Mouse (Mus musculus) E14TG2a.4 (cell line): ENCODE measurements at regions not wholly inside any gene's neighbourhood (a gene's known extent, or its start where the extent isn't known, plus 50 kb on each side); places are given as distances from the start of the nearest gene placed in this dataset.

ENCODE experiments used
- H3K27me3 ChIP-seq: 2 replicates; pipeline ENCODE4 v1.6.1; 2014; ENCODE audit warnings: low read length, control low read depth; ENCODE audit not compliant: insufficient read depth
- H3K36me3 ChIP-seq: 2 replicates; pipeline ENCODE4 v1.6.1; 2014; ENCODE audit warnings: low read length, control low read depth; ENCODE audit not compliant: insufficient read depth
- H3K4me1 ChIP-seq: replicated peaks from 2 replicates; pipeline ENCODE4 v1.6.1; 2014; ENCODE audit warnings: low read depth, low read length, control low read depth
- H3K4me3 ChIP-seq: replicated peaks from 2 replicates; pipeline ENCODE4 v1.5.1; 2014; ENCODE audit warnings: mild to moderate bottlenecking, low read length
- H3K9me3 ChIP-seq: 2 replicates; pipeline ENCODE4 v1.6.1; 2014; ENCODE audit warnings: low read length, control low read depth
- CTCF ChIP-seq: conservative IDR thresholded peaks from 2 replicates; pipeline ENCODE4 v1.5.1; 2014; ENCODE audit warnings: low read length
- NANOG ChIP-seq: IDR thresholded peaks from 2 replicates; pipeline ENCODE4 v1.6.1; 2014; ENCODE audit warnings: borderline replicate concordance, low read length, mixed read lengths
- POU5F1 ChIP-seq: IDR thresholded peaks from 2 replicates; pipeline ENCODE4 v1.6.1; 2014; ENCODE audit warnings: low read length, borderline replicate concordance

- no peak for TF ChIP-seq CTCF
- Histone ChIP-seq H3K36me3 (no peaks in the 10 kb centered on the region), H3K4me1 (no peaks in the 10 kb centered on the region), H3K4me3 (no peak overlapping the region), H3K9me3 (peaks cover 18% of the 10 kb centered on the region), H3K27me3 (0 out of 2 replicates have a peak, but pooled peaks cover 4% of the 10 kb centered on the region)
These were observed 91.3 kb upstream of the Cnr1 start for GRCm38 (mm10) chr4:33833134-33833533.

- H3K27me3 ChIP-seq: no peaks in the 10 kb centered on the region
- peaks cover 26% of the 10 kb centered on the region for H3K9me3 ChIP-seq
- TF ChIP-seq CTCF (no peak), NANOG (no peak)
These were observed 86.0 kb upstream of the Cnr1 start for GRCm38 (mm10) chr4:33838436-33838835.

GRCm38 (mm10) chr4:33840119-33840518 is 84.3 kb upstream of the Cnr1 start:
- no peaks in the 10 kb centered on the region for H3K27me3 ChIP-seq
- peaks cover 26% of the 10 kb centered on the region for H3K9me3 ChIP-seq
- TF ChIP-seq POU5F1: no peak
- TF ChIP-seq NANOG: no peak
- no peak for TF ChIP-seq CTCF
- no peak overlapping the region for H3K4me3 ChIP-seq
- H3K36me3 ChIP-seq: no peaks in the 10 kb centered on the region
- H3K4me1 ChIP-seq: no peaks in the 10 kb centered on the region

More at GRCm38 (mm10) chr4:33838436-33838835, 86.0 kb upstream of the Cnr1 start:
- Histone ChIP-seq H3K36me3 (no peaks in the 10 kb centered on the region), H3K4me3 (no peak overlapping the region), H3K4me1 (no peaks in the 10 kb centered on the region)

- no peak for TF ChIP-seq POU5F1
- TF ChIP-seq NANOG: no peak
- no peak for TF ChIP-seq CTCF
These were observed 78.6 kb upstream of the Cnr1 start for GRCm38 (mm10) chr4:33845611-33846395.

GRCm38 (mm10) chr4:33850249-33850648 is 74.1 kb upstream of the Cnr1 start:
- no peaks in the 10 kb centered on the region for H3K9me3 ChIP-seq
- H3K27me3 ChIP-seq: no peaks in the 10 kb centered on the region
- H3K36me3 ChIP-seq: no peaks in the 10 kb centered on the region
- TF ChIP-seq CTCF: no peak
- TF ChIP-seq NANOG: no peak
- TF ChIP-seq POU5F1: no peak
- H3K4me1 ChIP-seq: peaks cover 6% of the 10 kb centered on the region
- no peak overlapping the region for H3K4me3 ChIP-seq

More at GRCm38 (mm10) chr4:33845611-33846395, 78.6 kb upstream of the Cnr1 start:
- Histone ChIP-seq H3K9me3 (no peaks in the 10 kb centered on the region), H3K36me3 (no peaks in the 10 kb centered on the region), H3K27me3 (no peaks in the 10 kb centered on the region), H3K4me1 (peaks cover 6% of the 10 kb centered on the region), H3K4me3 (no peak overlapping the region)

- no peak overlapping the region for H3K4me3 ChIP-seq
- no peak for TF ChIP-seq CTCF
- TF ChIP-seq NANOG: no peak
- TF ChIP-seq POU5F1: no peak
- H3K4me1 ChIP-seq: no peaks in the 10 kb centered on the region
These were observed 72.1 kb upstream of the Cnr1 start for GRCm38 (mm10) chr4:33852294-33852693.

GRCm38 (mm10) chr4:33855112-33855511 is 69.3 kb upstream of the Cnr1 start:
- TF ChIP-seq CTCF: no peak
- TF ChIP-seq POU5F1: no peak
- TF ChIP-seq NANOG: no peak
- Histone ChIP-seq H3K27me3 (no peaks in the 10 kb centered on the region), H3K9me3 (no peaks in the 10 kb centered on the region), H3K4me3 (no peak overlapping the region), H3K36me3 (no peaks in the 10 kb centered on the region), H3K4me1 (no peaks in the 10 kb centered on the region)

More at GRCm38 (mm10) chr4:33852294-33852693, 72.1 kb upstream of the Cnr1 start:
- H3K36me3 ChIP-seq: no peaks in the 10 kb centered on the region
- H3K9me3 ChIP-seq: no peaks in the 10 kb centered on the region
- H3K27me3 ChIP-seq: no peaks in the 10 kb centered on the region

GRCm38 (mm10) chr4:33867126-33867525 is 57.3 kb upstream of the Cnr1 start:
- Histone ChIP-seq H3K9me3 (no peaks in the 10 kb centered on the region), H3K36me3 (no peaks in the 10 kb centered on the region), H3K4me3 (no peak overlapping the region), H3K27me3 (no peaks in the 10 kb centered on the region), H3K4me1 (no peaks in the 10 kb centered on the region)
- TF ChIP-seq POU5F1 (no peak), CTCF (no peak), NANOG (no peak)

GRCm38 (mm10) chr4:33869317-33869716 is 55.1 kb upstream of the Cnr1 start:
- no peaks in the 10 kb centered on the region for H3K36me3 ChIP-seq
- H3K4me3 ChIP-seq: no peak overlapping the region
- TF ChIP-seq CTCF (no peak), NANOG (no peak), POU5F1 (no peak)
- H3K27me3 ChIP-seq: no peaks in the 10 kb centered on the region
- no peaks in the 10 kb centered on the region for H3K4me1 ChIP-seq
- H3K9me3 ChIP-seq: no peaks in the 10 kb centered on the region
